Mouse (Mus musculus) small intestine, adult 2 months (tissue): ENCODE measurements around the gene Clybl.

Source experiments
- CTCF ChIP-seq: fragments of 200-500 bp; IDR thresholded peaks from 2 replicates; pipeline ENCODE4 v1.5.1; 2012; ENCODE audit warnings: low read depth, mild to moderate bottlenecking, control low read depth, inconsistent platforms, low read length, moderate library complexity, mixed read lengths; ENCODE audit not compliant: insufficient replicate concordance, insufficient read length; ENCODE audit errors: extremely low read depth
- POLR2A ChIP-seq: fragments of 200-500 bp; IDR thresholded peaks from 2 replicates; pipeline ENCODE4 v1.6.1; 2012; ENCODE audit warnings: low read depth, mild to moderate bottlenecking, control low read depth, inconsistent platforms, low read length, moderate library complexity

- TF ChIP-seq CTCF (no peak), POLR2A (no peak)
These were observed 206.3 kb downstream of the Clybl start for GRCm38 (mm10) chr14:122387781-122388180.
